Mouse (Mus musculus) heart, adult 2 months (tissue): Measurements from ENCODE around the gene Flnb.

Source experiments
- CTCF ChIP-seq: fragments of 200-600 bp; IDR thresholded peaks from 2 replicates; pipeline ENCODE4 v1.8.1; 2022; ENCODE audit warnings: antibody characterized with exemption, mild to moderate bottlenecking, moderate library complexity
- EP300 ChIP-seq: fragments of 200-500 bp; IDR thresholded peaks from 2 replicates; pipeline ENCODE4 v1.6.1; 2011; ENCODE audit warnings: low read depth, low read length, control low read depth; ENCODE audit not compliant: insufficient read depth
- POLR2A ChIP-seq: fragments of 200-500 bp; IDR thresholded peaks from 2 replicates; pipeline ENCODE4 v1.6.1; 2011; ENCODE audit warnings: mild to moderate bottlenecking, low read depth, low read length, control low read depth; ENCODE audit not compliant: insufficient read depth

DNA sequence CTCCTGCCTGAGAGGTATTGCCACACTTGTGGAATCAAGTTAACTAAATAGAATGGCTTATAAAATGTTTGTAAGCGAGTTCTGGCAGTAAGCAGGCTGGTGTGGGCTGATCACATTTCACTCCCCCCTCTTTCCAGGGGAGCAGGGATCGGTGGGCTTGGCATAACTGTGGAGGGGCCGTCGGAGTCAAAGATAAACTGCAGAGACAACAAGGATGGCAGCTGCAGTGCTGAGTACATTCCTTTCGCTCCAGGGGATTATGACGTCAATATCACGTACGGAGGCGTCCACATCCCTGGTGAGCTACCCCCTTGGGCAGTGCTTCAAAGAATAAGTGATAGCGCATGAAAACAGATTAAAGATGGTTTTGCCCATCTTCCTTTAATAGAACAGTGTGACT, 91.7 kb downstream of the Flnb start:
- no peak for TF ChIP-seq POLR2A
- no peak for TF ChIP-seq CTCF
- no peak for TF ChIP-seq EP300
